Mouse (Mus musculus) kidney, postnatal 10 days (tissue): ENCODE data around the gene Rhot2.

Source experiments
- DNase-seq: peaks from one replicate; pipeline ENCODE4 v3.0.0; 2021; ENCODE audit warnings: mixed read lengths

Gene Rhot2

GRCm38 (mm10) chr17:25840519-25840918 is 4.1 kb downstream of the Rhot2 start:
- no peak for DNase-seq

GRCm38 (mm10) chr17:25839455-25840235 is 5.0 kb downstream of the Rhot2 start:
- DNase-seq, result peak; percentile 55

GRCm38 (mm10) chr17:25838904-25839303 is 5.7 kb downstream of the Rhot2 start:
- DNase-seq, result peak; percentile 14

- DNase-seq, result no peak
Measured at GRCm38 (mm10) chr17:25837533-25837932, 7.1 kb downstream of the Rhot2 start.

GRCm38 (mm10) chr17:25837076-25837410 is 7.6 kb downstream of the Rhot2 start, which contains the start of gene Rhbdl1:
TSS of gene Rhbdl1 (minus strand) at chr17:25837295.
- peak; percentile 84 for DNase-seq

GRCm38 (mm10) chr17:25836397-25837075 is 8.1 kb downstream of the Rhot2 start:
- peak; percentile 56 for DNase-seq

GRCm38 (mm10) chr17:25835816-25836215 is 8.8 kb downstream of the Rhot2 start:
- DNase-seq, result peak; percentile 40

GRCm38 (mm10) chr17:25835301-25835700 is 9.3 kb downstream of the Rhot2 start:
- peak; percentile 43 for DNase-seq

GRCm38 (mm10) chr17:25834595-25835222 is 9.9 kb downstream of the Rhot2 start:
- peak; percentile 34 for DNase-seq

GRCm38 (mm10) chr17:25833961-25834594 is 10.6 kb downstream of the Rhot2 start:
- DNase-seq, result peak; percentile 58

GRCm38 (mm10) chr17:25833291-25833663 is 11.4 kb downstream of the Rhot2 start, which contains the start of gene Stub1:
TSS of gene Stub1 (minus strand) at chr17:25833404.
- peak; percentile 97 for DNase-seq

GRCm38 (mm10) chr17:25832436-25833290 is 12.0 kb downstream of the Rhot2 start:
- DNase-seq, result peak; percentile 100

GRCm38 (mm10) chr17:25831451-25832281 is 13.0 kb downstream of the Rhot2 start:
- peak; percentile 57 for DNase-seq

GRCm38 (mm10) chr17:25830806-25831431 is 13.7 kb downstream of the Rhot2 start:
- peak; percentile 29 for DNase-seq

GRCm38 (mm10) chr17:25830200-25830753 is 14.4 kb downstream of the Rhot2 start:
- DNase-seq, result peak; percentile 13

- peak; percentile 32 for DNase-seq
Measured at GRCm38 (mm10) chr17:25829558-25830017, 15.1 kb downstream of the Rhot2 start.

- peak; percentile 89 for DNase-seq
Measured at GRCm38 (mm10) chr17:25828712-25829557, 15.7 kb downstream of the Rhot2 start, which contains the start of gene Jmjd8. TSS of gene Jmjd8 (plus strand) at chr17:25828867.

GRCm38 (mm10) chr17:25828223-25828594 is 16.4 kb downstream of the Rhot2 start:
- peak; percentile 30 for DNase-seq

- DNase-seq, result peak; percentile 25
Measured at GRCm38 (mm10) chr17:25827546-25828222, 17.0 kb downstream of the Rhot2 start.
